Mouse (Mus musculus) intestine, postnatal 0 days (tissue): Measurements from ENCODE around the gene Ncoa1. TPM values are rescaled to one million over a fixed set of nuclear protein-coding genes. Genes with fewer than 3 reads are reported as not detected.

Source experiments
- ATAC-seq: fragments of 200-750 bp; cut with Nextera tagmentation; 2 replicates; pipeline ENCODE4 v1.8.0; 2017; ENCODE audit warnings: mild to moderate bottlenecking, moderate TSS enrichment, moderate library complexity
- H3K27ac ChIP-seq: fragments of 300-500 bp; sonication (generic); 2 replicates; pipeline ENCODE4 v1.5.1; 2014; ENCODE audit warnings: mild to moderate bottlenecking, low read depth, low read length, moderate library complexity
- H3K27me3 ChIP-seq: fragments of 300-500 bp; sonication (generic); replicated peaks from 2 replicates; pipeline ENCODE4 v1.6.1; 2014; ENCODE audit warnings: low read length, mixed read lengths; ENCODE audit not compliant: control insufficient read depth, insufficient read depth
- H3K36me3 ChIP-seq: fragments of 300-500 bp; sonication (generic); 2 replicates; pipeline ENCODE4 v1.6.1; 2014; ENCODE audit warnings: mild to moderate bottlenecking, moderate library complexity; ENCODE audit not compliant: control insufficient read depth, insufficient read depth
- H3K4me1 ChIP-seq: fragments of 300-500 bp; sonication (generic); replicated peaks from 2 replicates; pipeline ENCODE4 v1.6.1; 2014; ENCODE audit warnings: antibody characterized with exemption, low read length, mixed read lengths; ENCODE audit not compliant: control insufficient read depth, insufficient read depth
- H3K4me2 ChIP-seq: fragments of 300-500 bp; sonication (generic); replicated peaks from 2 replicates; pipeline ENCODE4 v1.6.1; 2014; ENCODE audit warnings: low read depth, mild to moderate bottlenecking, moderate library complexity
- H3K4me3 ChIP-seq: fragments of 300-500 bp; sonication (generic); 2 replicates; pipeline ENCODE4 v1.5.1; 2014; ENCODE audit warnings: low read depth, low read length
- H3K9ac ChIP-seq: fragments of 300-500 bp; sonication (generic); 2 replicates; pipeline ENCODE4 v1.6.1; 2014; ENCODE audit warnings: mild to moderate bottlenecking, low read depth, low read length
- H3K9me3 ChIP-seq: fragments of 300-500 bp; sonication (generic); 2 replicates; pipeline ENCODE4 v1.6.1; 2016; ENCODE audit warnings: mixed run types; ENCODE audit not compliant: control insufficient read depth
- CTCF ChIP-seq: sonication (generic); IDR thresholded peaks from 2 replicates; pipeline ENCODE4 v1.5.1; 2016; ENCODE audit warnings: low read depth, mild to moderate bottlenecking, control low read depth, antibody characterized with exemption, moderate library complexity
- WGBS: fragments of 180-500 bp; shearing (Covaris S2); extraction: QIAGEN DNeasy Blood & Tissue Kit; methylation state at CpG from one replicate; pipeline ENCODE4 v1.1.7; 2014; 5-methylcytosine and 5-hydroxymethylcytosine counted together
- polyA plus RNA-seq: library from polyadenylated mRNA; unstranded; fragments of >200 nt; fragmentation: Nextera tagmentation; extraction: Ambion mirVana; gene quantifications from 2 replicates; pipeline ENCODE4 v1.2.1, GENCODE M21; 2015

Gene Ncoa1
- polyA plus RNA-seq, 1 experiment from 2014 or later: 6.6 TPM

DNA sequence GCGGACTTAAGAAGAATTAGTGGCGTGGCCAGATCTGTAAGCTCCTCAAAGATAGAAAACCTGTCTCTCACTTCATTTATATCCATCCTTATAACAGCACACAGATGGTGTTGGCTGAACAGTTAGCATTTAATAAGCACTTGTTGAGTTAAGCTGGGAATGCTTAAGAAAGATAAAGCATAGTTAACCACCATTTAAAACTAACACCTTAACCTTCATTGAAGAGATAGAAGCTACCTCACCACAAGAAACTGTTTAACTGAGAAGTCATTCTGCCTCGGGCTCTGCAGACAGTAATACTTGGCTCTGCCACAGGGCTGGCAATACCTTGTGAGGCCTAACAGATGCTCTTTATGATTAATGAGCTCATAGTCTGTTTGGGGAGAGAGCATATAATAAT, 134.9 kb downstream of the Ncoa1 start:
- Histone ChIP-seq H3K4me2 (no peak overlapping the region), H3K27ac (no peak overlapping the region), H3K27me3 (no peaks in the 10 kb centered on the region), H3K4me1 (no peaks in the 10 kb centered on the region), H3K9me3 (no peaks in the 10 kb centered on the region), H3K36me3 (peaks cover 5% of the 10 kb centered on the region; the same call in 1 of the 2 replicates), H3K4me3 (no peak overlapping the region), H3K9ac (no peak overlapping the region)
- TF ChIP-seq CTCF: no peak
- ATAC-seq: no peak
- 73% methylated on average over 3 of the region's 3 CpGs for WGBS

DNA sequence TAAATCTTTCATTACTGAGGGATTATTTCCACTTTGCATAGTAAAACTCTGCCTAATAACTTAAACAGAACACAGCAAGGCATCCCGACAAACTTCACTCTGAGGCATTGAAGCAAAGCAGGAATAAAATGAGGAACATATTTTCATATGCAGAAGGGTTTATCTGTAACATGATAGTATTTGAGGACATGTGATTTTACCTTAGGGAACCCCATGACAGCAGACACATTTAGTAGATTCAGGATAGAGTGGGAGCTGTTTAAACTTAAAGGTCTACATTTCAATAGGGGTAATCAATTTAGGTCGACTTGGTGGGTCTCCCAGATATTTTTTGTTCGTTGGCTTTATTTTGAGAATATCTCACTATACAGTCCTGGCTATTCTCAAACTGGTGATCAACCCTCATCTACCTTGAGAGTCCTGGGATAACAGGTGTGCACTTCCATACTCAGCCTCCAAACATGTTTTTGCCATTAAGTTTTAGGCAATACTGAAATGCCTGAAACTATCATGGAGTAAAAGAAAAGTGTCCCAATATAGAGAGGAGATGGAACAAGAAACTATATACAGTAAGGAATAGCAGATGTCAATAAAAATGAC, 136.6 kb downstream of the Ncoa1 start:
- peaks cover 9% of the 10 kb centered on the region; the same call in 1 of the 2 replicates for H3K36me3 ChIP-seq
- no peak overlapping the region for H3K4me3 ChIP-seq
- no peak for ATAC-seq
- WGBS: 66% methylated on average over 3 of the region's 3 CpGs
- H3K9ac ChIP-seq: no peak overlapping the region
- no peak overlapping the region for H3K4me2 ChIP-seq
- TF ChIP-seq CTCF: no peak
- H3K4me1 ChIP-seq: no peaks in the 10 kb centered on the region
- no peak overlapping the region for H3K27ac ChIP-seq
- no peaks in the 10 kb centered on the region for H3K9me3 ChIP-seq
- no peaks in the 10 kb centered on the region for H3K27me3 ChIP-seq

DNA sequence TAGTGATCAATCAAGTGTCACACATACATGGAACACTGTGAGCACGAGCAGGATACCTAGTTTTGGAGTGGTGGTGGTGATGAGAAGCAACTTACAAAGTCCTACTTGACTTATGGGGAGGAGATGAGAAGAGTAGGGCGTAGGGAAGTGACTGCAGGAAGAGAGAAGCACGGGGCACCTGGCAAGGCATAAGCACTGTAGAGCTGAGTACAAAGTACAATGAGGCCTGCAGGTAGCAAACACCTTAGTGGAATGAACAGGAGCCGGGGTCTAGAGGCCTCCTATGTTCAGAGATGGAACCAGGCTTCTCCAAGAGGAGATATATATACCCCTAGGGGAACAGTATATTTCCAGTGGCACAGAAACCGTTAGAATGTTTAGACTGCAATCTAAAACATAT, 153.4 kb downstream of the Ncoa1 start:
- 50% methylated on average over 5 of the region's 5 CpGs for WGBS
- ATAC-seq: peak; percentile 81
- Histone ChIP-seq H3K9me3 (no peaks in the 10 kb centered on the region), H3K27me3 (no peaks in the 10 kb centered on the region), H3K27ac (no peak overlapping the region), H3K4me3 (no peak overlapping the region), H3K9ac (no peak overlapping the region), H3K4me2 (no peak overlapping the region), H3K36me3 (peaks cover 5% of the 10 kb centered on the region; the same call in 1 of the 2 replicates), H3K4me1 (no peaks in the 10 kb centered on the region)
- TF ChIP-seq CTCF: no peak

DNA sequence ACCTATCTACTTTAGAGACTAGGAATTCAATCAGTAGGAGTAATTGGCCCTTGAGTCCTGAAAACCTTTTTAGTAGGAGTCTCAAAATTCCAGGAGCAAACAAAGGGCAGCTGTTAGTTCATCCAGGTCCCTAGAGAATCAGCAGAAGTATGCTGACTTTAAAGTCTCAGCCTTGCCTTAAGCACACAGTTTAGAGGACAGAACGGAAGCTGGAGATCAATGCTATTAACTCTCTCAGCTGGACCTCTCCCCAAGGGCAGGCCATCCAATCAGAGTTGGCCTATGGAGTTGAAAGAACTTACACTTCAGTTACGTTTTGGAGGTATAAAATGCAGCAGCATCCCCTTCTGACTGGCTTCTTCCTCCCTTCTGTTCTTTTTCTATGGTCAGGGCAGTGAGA, 154.8 kb downstream of the Ncoa1 start:
- H3K27ac ChIP-seq: no peak overlapping the region
- no peak overlapping the region for H3K4me3 ChIP-seq
- no peak overlapping the region for H3K9ac ChIP-seq
- no peak overlapping the region for H3K4me2 ChIP-seq
- no peaks in the 10 kb centered on the region for H3K9me3 ChIP-seq
- H3K36me3 ChIP-seq: peaks cover 5% of the 10 kb centered on the region; the same call in 1 of the 2 replicates
- TF ChIP-seq CTCF: no peak
- H3K4me1 ChIP-seq: no peaks in the 10 kb centered on the region
- ATAC-seq: no peak
- no peaks in the 10 kb centered on the region for H3K27me3 ChIP-seq
- 70% methylated on average over 2 of the region's 2 CpGs for WGBS

DNA sequence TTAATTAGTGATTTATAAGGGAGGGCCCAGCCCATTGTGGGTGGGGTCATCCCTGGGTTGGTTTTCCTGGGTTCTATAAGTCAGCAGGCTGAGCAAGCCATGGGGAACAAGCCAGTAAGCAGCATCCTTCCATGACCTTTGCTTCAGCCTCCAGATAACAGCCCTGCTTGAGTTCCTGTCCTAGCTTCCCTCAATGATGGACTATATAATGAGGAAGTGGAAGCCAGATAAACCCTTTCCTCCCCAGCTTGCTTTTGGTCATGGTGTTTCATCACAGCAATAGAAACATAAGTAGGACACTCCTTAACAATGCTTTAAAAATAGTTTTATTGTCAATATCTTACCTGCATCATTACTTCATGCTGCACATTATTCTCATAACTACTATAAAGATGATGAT, 163.2 kb downstream of the Ncoa1 start:
- Histone ChIP-seq H3K4me2 (no peak overlapping the region), H3K4me3 (no peak overlapping the region), H3K27ac (no peak overlapping the region), H3K4me1 (no peaks in the 10 kb centered on the region), H3K36me3 (peaks cover 10% of the 10 kb centered on the region), H3K9ac (no peak overlapping the region), H3K27me3 (no peaks in the 10 kb centered on the region), H3K9me3 (no peaks in the 10 kb centered on the region)
- no peak for TF ChIP-seq CTCF
- no peak for ATAC-seq

DNA sequence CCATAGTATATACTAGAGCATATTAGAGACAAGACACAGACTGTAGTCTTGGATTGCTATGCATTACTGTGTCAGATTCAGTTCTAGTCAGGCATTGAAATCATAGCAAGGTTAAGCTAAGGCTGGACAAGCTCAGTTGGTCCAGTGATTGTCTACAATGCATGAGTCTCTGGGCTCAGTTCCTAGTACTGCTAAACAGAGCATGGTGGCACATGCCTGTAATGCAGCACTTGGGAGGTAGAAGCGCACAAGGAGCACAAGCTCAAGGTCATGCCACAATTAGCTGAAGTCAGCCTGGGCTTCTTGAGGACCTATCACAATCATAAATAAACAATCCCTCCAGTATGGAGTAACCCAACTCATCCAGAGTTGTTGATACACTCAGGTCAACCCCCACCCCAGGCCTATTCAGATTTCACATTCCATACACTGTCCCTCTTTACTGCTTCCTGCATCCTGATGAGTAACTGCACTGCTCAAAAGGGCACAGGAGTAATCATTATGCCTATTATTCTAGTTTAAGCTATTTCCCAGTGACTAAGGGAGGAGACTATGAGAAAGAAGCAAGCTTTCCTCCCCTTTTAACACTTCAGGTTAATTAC, 170.2 kb downstream of the Ncoa1 start:
- TF ChIP-seq CTCF: no peak
- ATAC-seq: no peak
- 0 out of 2 replicates have a peak, but pooled peaks cover 3% of the 10 kb centered on the region for H3K36me3 ChIP-seq
- 62% methylated on average over 1 of the region's 1 CpGs for WGBS
- no peak overlapping the region for H3K9ac ChIP-seq
- H3K4me3 ChIP-seq: no peak overlapping the region
- H3K27me3 ChIP-seq: no peaks in the 10 kb centered on the region
- no peaks in the 10 kb centered on the region for H3K9me3 ChIP-seq
- H3K27ac ChIP-seq: no peak overlapping the region
- H3K4me2 ChIP-seq: no peak overlapping the region
- H3K4me1 ChIP-seq: no peaks in the 10 kb centered on the region
